Mouse (Mus musculus): ENCODE measurements at regions not wholly inside any gene's neighbourhood (a gene's known extent, or its start where the extent isn't known, plus 50 kb on each side); places are given as distances from the start of the nearest gene placed in this dataset.

DNA sequence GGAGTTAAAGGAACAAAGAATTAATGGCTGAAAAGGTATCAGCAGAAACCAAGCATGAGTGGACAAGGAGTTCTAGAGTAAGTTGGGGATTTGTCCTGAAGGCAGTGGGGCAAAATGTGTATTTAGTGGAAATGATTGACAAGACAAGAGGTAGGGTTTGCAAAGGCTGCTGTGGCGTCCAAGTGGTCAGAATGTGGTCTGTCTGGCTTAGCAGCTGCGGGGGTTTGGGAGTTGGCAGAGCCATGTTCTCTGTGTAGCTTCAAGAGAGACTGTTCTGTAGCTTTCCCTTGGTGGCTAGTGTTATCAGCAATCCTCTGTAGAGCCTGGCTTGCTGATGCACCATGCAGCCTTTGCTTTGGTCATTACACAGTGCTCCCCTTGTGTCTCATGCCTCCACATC lies 220.2 kb downstream of the 1700064H15Rik start:
- H3K36me3 ChIP-seq (replicated peaks; ENCODE audit: control insufficient read depth, insufficient read depth, low read length) = no peaks in the 10 kb centered on the region
- H3K4me2 ChIP-seq (ENCODE audit: low read depth, low read length) = no peak overlapping the region
- H3K4me3 ChIP-seq (ENCODE audit: low read depth, low read length) = no peak overlapping the region
- TF ChIP-seq CTCF (IDR thresholded peaks at IDR 0.05; ENCODE audit: low read depth) = no peak
- no peak for TF ChIP-seq EP300 (IDR thresholded peaks at IDR 0.05; ENCODE audit: low read depth)
- no peak overlapping the region for H3K27ac ChIP-seq (ENCODE audit: low read depth)
- H3K9ac ChIP-seq (replicated peaks; ENCODE audit: low read depth, low read length) = no peak overlapping the region
- DNase-seq (ENCODE audit: low spot score) (no peak), ATAC-seq (ENCODE audit: insufficient read depth, low read depth) (no peak)
- no peaks in the 10 kb centered on the region for H3K4me1 ChIP-seq (ENCODE audit: control insufficient read depth, insufficient read depth)
- WGBS = 47% methylated on average over 2 of the region's 2 CpGs
- no peaks in the 10 kb centered on the region for H3K9me3 ChIP-seq (replicated peaks; ENCODE audit: control insufficient read depth, low read length)
- H3K27me3 ChIP-seq (ENCODE audit: control insufficient read depth, insufficient read depth, low read length) = no peaks in the 10 kb centered on the region

DNA sequence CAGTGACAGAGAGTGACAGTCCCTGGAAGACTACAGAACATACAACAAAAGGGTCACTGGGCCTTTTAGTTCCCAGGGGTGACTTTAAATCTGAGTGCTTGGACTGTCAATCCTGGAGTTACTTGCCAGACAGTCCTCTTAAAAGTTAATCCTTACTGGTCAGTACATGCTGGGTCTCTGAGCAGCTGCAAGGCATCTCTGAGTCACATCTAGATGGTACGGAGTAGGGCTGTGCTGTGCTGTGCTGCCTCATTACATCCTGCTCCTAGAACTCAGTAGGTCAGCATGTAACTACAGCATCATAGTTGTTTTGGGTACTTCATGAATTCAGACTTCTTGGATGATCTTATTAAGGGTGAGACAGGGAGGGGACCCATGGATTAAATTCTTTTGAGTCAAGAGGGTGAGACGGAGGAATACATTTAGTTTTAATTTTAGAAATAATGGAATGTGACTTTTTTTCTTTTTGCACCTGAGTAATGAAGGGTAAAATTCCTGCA lies 220.8 kb downstream of the 1700064H15Rik start:
- no peak overlapping the region for H3K4me3 ChIP-seq (ENCODE audit: low read depth, low read length)
- 72% methylated on average over 2 of the region's 2 CpGs for WGBS
- no peak overlapping the region for H3K27ac ChIP-seq (ENCODE audit: low read depth)
- no peaks in the 10 kb centered on the region for H3K9me3 ChIP-seq (replicated peaks; ENCODE audit: control insufficient read depth, low read length)
- H3K36me3 ChIP-seq (replicated peaks; ENCODE audit: control insufficient read depth, insufficient read depth, low read length) = no peaks in the 10 kb centered on the region
- ATAC-seq (ENCODE audit: insufficient read depth, low read depth) (no peak), DNase-seq (ENCODE audit: low spot score) (no peak)
- no peaks in the 10 kb centered on the region for H3K4me1 ChIP-seq (ENCODE audit: control insufficient read depth, insufficient read depth)
- TF ChIP-seq EP300 (IDR thresholded peaks at IDR 0.05; ENCODE audit: low read depth) (no peak), CTCF (IDR thresholded peaks at IDR 0.05; ENCODE audit: low read depth) (no peak)
- H3K4me2 ChIP-seq (ENCODE audit: low read depth, low read length) = no peak overlapping the region
- no peak overlapping the region for H3K9ac ChIP-seq (replicated peaks; ENCODE audit: low read depth, low read length)
- no peaks in the 10 kb centered on the region for H3K27me3 ChIP-seq (ENCODE audit: control insufficient read depth, insufficient read depth, low read length)

DNA sequence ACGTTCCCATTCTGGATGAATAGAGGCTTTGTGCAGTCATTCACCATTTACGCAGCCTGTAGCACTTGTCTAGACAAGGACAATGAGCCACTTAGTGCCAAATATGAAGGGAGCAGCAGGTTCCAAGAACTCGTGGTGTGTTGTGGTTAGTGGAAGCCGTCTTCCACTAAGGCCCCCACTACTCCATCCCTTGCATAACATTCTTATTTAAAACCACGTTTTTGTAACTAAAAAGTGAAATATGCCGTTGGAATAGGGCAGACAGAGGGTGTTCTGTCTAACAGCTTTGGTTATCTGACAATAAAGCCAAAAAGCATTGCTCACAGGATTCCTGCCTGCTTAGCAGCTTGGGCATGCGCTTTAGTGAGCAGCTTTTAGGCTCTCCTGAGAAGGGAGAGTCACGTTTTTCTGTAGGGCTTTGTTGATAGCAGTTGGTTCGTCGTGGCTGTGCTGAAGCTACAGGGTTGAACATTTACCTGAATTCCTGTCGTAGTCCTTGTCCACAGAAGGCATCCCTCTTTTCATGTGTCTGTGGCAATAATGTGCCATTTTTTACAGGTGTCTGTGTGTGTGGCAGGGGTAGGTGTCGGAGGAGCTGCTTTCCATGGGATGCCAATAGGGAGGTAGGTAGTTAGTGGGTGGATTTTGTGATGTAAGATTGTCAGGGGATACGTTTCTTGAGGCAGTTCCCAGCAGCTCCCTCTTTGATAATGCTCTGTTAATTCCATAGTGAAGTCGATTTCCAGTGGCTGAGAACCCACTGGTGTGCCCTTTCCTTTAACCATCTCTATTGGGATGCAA lies 221.9 kb downstream of the 1700064H15Rik start:
- ATAC-seq (ENCODE audit: insufficient read depth, low read depth) (no peak), DNase-seq (ENCODE audit: low spot score) (no peak)
- Histone ChIP-seq H3K4me2 (ENCODE audit: low read depth, low read length) (no peak overlapping the region), H3K4me1 (ENCODE audit: control insufficient read depth, insufficient read depth) (no peaks in the 10 kb centered on the region), H3K27me3 (ENCODE audit: control insufficient read depth, insufficient read depth, low read length) (no peaks in the 10 kb centered on the region), H3K36me3 (replicated peaks; ENCODE audit: control insufficient read depth, insufficient read depth, low read length) (no peaks in the 10 kb centered on the region), H3K9me3 (replicated peaks; ENCODE audit: control insufficient read depth, low read length) (no peaks in the 10 kb centered on the region), H3K4me3 (ENCODE audit: low read depth, low read length) (no peak overlapping the region), H3K9ac (replicated peaks; ENCODE audit: low read depth, low read length) (no peak overlapping the region), H3K27ac (ENCODE audit: low read depth) (no peak overlapping the region)
- no peak for TF ChIP-seq CTCF (IDR thresholded peaks at IDR 0.05; ENCODE audit: low read depth)
- 54% methylated on average over 14 of the region's 14 CpGs for WGBS

DNA sequence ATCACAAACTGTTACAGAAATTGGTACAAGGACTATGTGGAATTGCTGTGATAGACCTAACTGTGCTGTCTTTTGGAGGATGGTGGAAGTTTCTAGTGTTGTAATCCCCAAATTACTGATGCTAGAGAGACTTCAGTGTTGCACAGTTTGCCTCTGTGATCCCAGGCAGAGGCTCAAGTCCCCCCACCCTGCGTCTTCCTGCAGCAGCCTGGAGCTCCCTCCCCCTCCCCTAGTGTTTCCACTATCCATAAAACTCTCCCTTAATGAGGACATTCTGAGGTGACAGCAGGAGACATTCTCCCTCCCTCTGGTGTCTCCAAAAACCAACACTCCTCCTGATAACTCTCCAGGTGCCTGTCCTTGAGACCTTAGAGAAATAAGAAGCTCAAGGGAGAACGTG lies 242.8 kb downstream of the 1700064H15Rik start:
- no peaks in the 10 kb centered on the region for H3K4me1 ChIP-seq (ENCODE audit: control insufficient read depth, insufficient read depth)
- no peaks in the 10 kb centered on the region for H3K9me3 ChIP-seq (replicated peaks; ENCODE audit: control insufficient read depth, low read length)
- H3K9ac ChIP-seq (replicated peaks; ENCODE audit: low read depth, low read length) = no peak overlapping the region
- no peaks in the 10 kb centered on the region for H3K27me3 ChIP-seq (ENCODE audit: control insufficient read depth, insufficient read depth, low read length)
- TF ChIP-seq EP300 (IDR thresholded peaks at IDR 0.05; ENCODE audit: low read depth) (no peak), CTCF (IDR thresholded peaks at IDR 0.05; ENCODE audit: low read depth) (no peak)
- no peaks in the 10 kb centered on the region for H3K36me3 ChIP-seq (replicated peaks; ENCODE audit: control insufficient read depth, insufficient read depth, low read length)
- no peak overlapping the region for H3K27ac ChIP-seq (ENCODE audit: low read depth)
- H3K4me2 ChIP-seq (ENCODE audit: low read depth, low read length) = no peak overlapping the region
- DNase-seq (ENCODE audit: low spot score) (no peak), ATAC-seq (ENCODE audit: insufficient read depth, low read depth) (no peak)
- no peak overlapping the region for H3K4me3 ChIP-seq (ENCODE audit: low read depth, low read length)
- 25% methylated on average over 2 of the region's 2 CpGs for WGBS

DNA sequence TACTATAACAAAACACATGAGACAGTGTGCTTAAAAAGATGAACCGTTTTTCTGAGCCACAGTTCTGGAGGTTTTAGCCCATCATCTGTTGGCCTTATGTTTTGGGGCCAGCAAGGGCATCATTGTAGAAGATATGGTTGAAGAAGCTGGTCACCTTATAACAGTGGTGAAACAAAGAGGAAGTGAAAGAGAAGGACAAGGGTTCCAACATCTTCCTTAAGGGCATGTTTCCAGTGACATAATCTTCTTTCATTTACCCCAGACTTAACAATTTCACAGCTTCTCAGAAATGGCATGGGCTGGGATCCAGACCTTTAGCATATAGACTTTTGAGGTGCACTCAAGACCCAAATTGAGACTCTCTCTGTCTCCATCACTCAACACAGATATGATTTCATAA lies 259.5 kb downstream of the 1700064H15Rik start:
- no peak for ATAC-seq (ENCODE audit: insufficient read depth, low read depth)
- Histone ChIP-seq H3K9me3 (replicated peaks; ENCODE audit: control insufficient read depth, low read length) (no peaks in the 10 kb centered on the region), H3K4me2 (ENCODE audit: low read depth, low read length) (no peak overlapping the region), H3K27ac (ENCODE audit: low read depth) (no peak overlapping the region), H3K27me3 (ENCODE audit: control insufficient read depth, insufficient read depth, low read length) (no peaks in the 10 kb centered on the region), H3K4me1 (ENCODE audit: control insufficient read depth, insufficient read depth) (no peaks in the 10 kb centered on the region), H3K9ac (replicated peaks; ENCODE audit: low read depth, low read length) (no peak overlapping the region), H3K4me3 (ENCODE audit: low read depth, low read length) (no peak overlapping the region), H3K36me3 (replicated peaks; ENCODE audit: control insufficient read depth, insufficient read depth, low read length) (no peaks in the 10 kb centered on the region)
- no peak for DNase-seq (ENCODE audit: low spot score)
- WGBS = 67% methylated on average over 1 of the region's 1 CpGs
- TF ChIP-seq CTCF (IDR thresholded peaks at IDR 0.05; ENCODE audit: low read depth) (no peak), EP300 (IDR thresholded peaks at IDR 0.05; ENCODE audit: low read depth) (no peak)

DNA sequence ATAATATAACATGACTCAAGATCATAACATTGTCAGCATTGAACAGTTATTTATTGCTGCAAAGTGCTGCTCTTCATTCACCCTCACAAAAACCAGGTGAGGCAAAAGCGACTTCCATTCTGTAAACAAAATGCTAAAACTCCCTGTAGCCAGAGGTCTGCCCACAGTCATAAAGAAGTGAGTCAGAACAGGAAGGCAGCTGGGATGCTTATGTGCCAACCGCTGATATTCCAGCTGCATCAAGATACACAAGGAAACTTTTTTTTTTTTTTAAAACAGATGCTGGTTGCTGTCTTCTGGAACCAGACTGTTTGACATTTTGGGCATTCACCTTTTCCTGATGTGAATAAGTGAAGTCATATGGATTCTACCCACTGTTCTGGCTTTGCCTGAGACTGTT lies 260.7 kb downstream of the 1700064H15Rik start:
- H3K27ac ChIP-seq (ENCODE audit: low read depth) = no peak overlapping the region
- no peak overlapping the region for H3K4me2 ChIP-seq (ENCODE audit: low read depth, low read length)
- DNase-seq (ENCODE audit: low spot score) = no peak
- 68% methylated on average over 2 of the region's 2 CpGs for whole genome bisulfite sequencing
- no peaks in the 10 kb centered on the region for H3K36me3 ChIP-seq (replicated peaks; ENCODE audit: control insufficient read depth, insufficient read depth, low read length)
- H3K27me3 ChIP-seq (ENCODE audit: control insufficient read depth, insufficient read depth, low read length) = no peaks in the 10 kb centered on the region
- H3K4me1 ChIP-seq (ENCODE audit: control insufficient read depth, insufficient read depth) = no peaks in the 10 kb centered on the region
- no peaks in the 10 kb centered on the region for H3K9me3 ChIP-seq (replicated peaks; ENCODE audit: control insufficient read depth, low read length)
- TF ChIP-seq EP300 (IDR thresholded peaks at IDR 0.05; ENCODE audit: low read depth) = no peak
- no peak for TF ChIP-seq CTCF (IDR thresholded peaks at IDR 0.05; ENCODE audit: low read depth)
- no peak overlapping the region for H3K9ac ChIP-seq (replicated peaks; ENCODE audit: low read depth, low read length)
- H3K4me3 ChIP-seq (ENCODE audit: low read depth, low read length) = no peak overlapping the region
- no peak for ATAC-seq (ENCODE audit: insufficient read depth, low read depth)
